Mouse (Mus musculus): ENCODE measurements around the gene Rbm38. TPM values are rescaled to one million over a fixed set of nuclear protein-coding genes. Genes with fewer than 3 reads are reported as not detected.

The Rbm38 gene
- polyA plus RNA-seq (2012; fragmentation: generic; extraction: Trizol): 10 to 100 TPM in 1 of 2 experiments, 1 to 10 TPM in 1; 3.9 to 11.9 TPM

DNA sequence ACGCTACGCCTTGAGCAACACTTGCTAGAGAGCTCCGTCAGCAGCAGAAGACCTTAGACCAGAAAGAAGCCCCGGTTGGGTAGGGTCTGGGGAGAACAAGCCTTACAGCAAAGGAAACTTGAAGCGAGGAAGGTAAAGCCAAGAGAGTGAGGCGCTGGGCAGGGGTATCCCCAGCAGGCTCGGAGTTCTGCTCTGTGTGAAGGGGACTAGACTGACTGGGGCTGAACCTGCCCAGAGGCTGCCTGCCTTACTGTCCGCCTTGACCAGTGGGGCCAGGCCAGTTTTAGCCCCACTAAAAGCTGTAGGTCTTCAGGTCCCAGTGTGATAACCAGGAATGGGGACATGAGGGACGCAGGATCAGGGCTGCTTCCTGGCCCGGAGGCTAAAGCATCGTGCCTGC is at the start of gene Rbm38:
Rbm38 (plus strand) TSS at position 69 of the 400 bp plus-strand sequence.

GRCm38 (mm10) chr2:172977409-172978130 is 42.7 kb upstream of the Rbm38 start, which contains the start of gene Spo11:
Gene Spo11 (plus strand): TSS chr2:172977700.

GRCm38 (mm10) chr2:172999630-173000284 is 20.5 kb upstream of the Rbm38 start, which contains the start of gene Rae1:
Gene Rae1 (plus strand): TSS chr2:173000117.

Other genes starting within 250 kb of the Rbm38 start
- not detected for gene Bmp7, start 80.2 kb upstream of the Rbm38 start, polyA plus RNA-seq (2012; fragmentation: generic; extraction: Trizol)
- gene Spo11, start 42.8 kb upstream of the Rbm38 start, polyA plus RNA-seq (2012; fragmentation: generic; extraction: Trizol): not detected
- gene Rae1, start 20.4 kb upstream of the Rbm38 start, polyA plus RNA-seq (2012; fragmentation: generic; extraction: Trizol): 10 to 100 TPM; 22.7 to 53.4 TPM
- not detected for gene Ctcfl, start 99.0 kb downstream of the Rbm38 start, polyA plus RNA-seq (2012; fragmentation: generic; extraction: Trizol)
- not detected for gene Pck1, start 132.6 kb downstream of the Rbm38 start, polyA plus RNA-seq (2012; fragmentation: generic; extraction: Trizol)
- gene Zbp1, start 198.4 kb downstream of the Rbm38 start, polyA plus RNA-seq (2012; fragmentation: generic; extraction: Trizol): 1 to 10 TPM in 1 of 2 experiments, under 1 TPM in 1; 0.04 to 1.3 TPM